Comparison of ENCODE assay signal across 7 mouse cellular contexts in genomic region chrX:11935337-11935736, GRCm38 (mm10).
A peak's percentile ranks its signal among the peaks of the same experiment; 100 is the strongest.
DNase-seq lines count a peak whose midpoint lies in the region; ATAC-seq and TF ChIP-seq lines count a peak whose summit lies in the region.

No protein-coding gene starts in this region.

- H3K9me3 ChIP-seq in lung, embryonic 16.5 days (ENCODE audit: control insufficient read depth, low read length) = no peaks in the 10 kb centered on the region
- no peaks in the 10 kb centered on the region for H3K9me3 ChIP-seq in intestine, embryonic 16.5 days (ENCODE audit: control insufficient read depth, low read length)

- no peaks in the 10 kb centered on the region for H3K36me3 ChIP-seq in lung, embryonic 16.5 days (ENCODE audit: control insufficient read depth, insufficient read depth, low read length)
- H3K36me3 ChIP-seq in intestine, embryonic 16.5 days (ENCODE audit: control insufficient read depth, insufficient read depth, low read length) = no peaks in the 10 kb centered on the region

- TF ChIP-seq POLR2A in cerebellum, adult 2 months (IDR thresholded peaks at IDR 0.05; ENCODE audit: borderline replicate concordance, insufficient read depth, low read length) = no peak

- no peaks in the 10 kb centered on the region for H3K27me3 ChIP-seq in cerebellum, adult 2 months (ENCODE audit: control insufficient read depth, insufficient read depth, low read length)
- H3K27me3 ChIP-seq in lung, embryonic 16.5 days (ENCODE audit: control insufficient read depth, insufficient read depth, low read depth, low read length) = no peaks in the 10 kb centered on the region; the same call in 1 of the 2 replicates
- no peaks in the 10 kb centered on the region for H3K27me3 ChIP-seq in intestine, embryonic 16.5 days (replicated peaks; ENCODE audit: control insufficient read depth, insufficient read depth, low read length)

- no peaks in the 10 kb centered on the region for H3K4me1 ChIP-seq in cerebellum, adult 2 months (ENCODE audit: control insufficient read depth, insufficient read depth, low read length)
- no peaks in the 10 kb centered on the region; the same call in 1 of the 2 replicates for H3K4me1 ChIP-seq in lung, embryonic 16.5 days (replicated peaks; ENCODE audit: control insufficient read depth, insufficient read depth, low read length)
- 0 out of 2 replicates have a peak, but pooled peaks cover 2% of the 10 kb centered on the region for H3K4me1 ChIP-seq in intestine, embryonic 16.5 days (ENCODE audit: control insufficient read depth, insufficient read depth, low read length)

- no peak overlapping the region for H3K4me2 ChIP-seq in lung, embryonic 16.5 days (ENCODE audit: low read depth, low read length)
- H3K4me2 ChIP-seq in intestine, embryonic 16.5 days (ENCODE audit: low read depth, low read length) = no peak overlapping the region

- H3K4me3 ChIP-seq in left cerebral cortex, adult 2 months = no peak overlapping the region
- H3K4me3 ChIP-seq in cerebellum, adult 2 months (replicated peaks; ENCODE audit: insufficient read depth, low read depth, low read length) = no peak overlapping the region
- H3K4me3 ChIP-seq in lung, embryonic 16.5 days (ENCODE audit: low read length) = no peak overlapping the region
- no peak overlapping the region for H3K4me3 ChIP-seq in intestine, embryonic 16.5 days (ENCODE audit: low read length)

- 14% methylated on average over 5 of the region's 5 CpGs for WGBS in cerebellum, adult 2 months
- WGBS in lung, embryonic 16.5 days = 35% methylated on average over 5 of the region's 5 CpGs
- 48% methylated on average over 5 of the region's 5 CpGs for WGBS in intestine, embryonic 16.5 days

- intact Hi-C loops in left cerebral cortex, adult 2 months (cut with DNase I) = no loop called here
- intact Hi-C loops in gastrocnemius, postnatal 36 days (cut with DNase I) = no loop called here

- TF ChIP-seq CTCF in left cerebral cortex, adult 2 months (IDR thresholded peaks at IDR 0.05) = no peak
- no peak for TF ChIP-seq CTCF in cerebellum, adult 2 months (IDR thresholded peaks at IDR 0.05; ENCODE audit: borderline replicate concordance, insufficient read depth, low read depth, low read length)

- DNase-seq in left cerebral cortex, adult 2 months (ENCODE audit: extremely low spot score in 1 of 2, low spot score in 2 of 2) = peak; percentile 15 to 24
- no peak for DNase-seq in left cerebral cortex, adult 8-10 months (ENCODE audit: low spot score in 2 of 2)
- peak; percentile 34 to 48 for DNase-seq in cerebellum, adult 2 months
- DNase-seq in gastrocnemius, postnatal 36 days = peak; percentile 45 to 48
- no peak for DNase-seq in embryo, embryonic 10 days (ENCODE audit: low spot score)

- ATAC-seq in lung, embryonic 16.5 days (ENCODE audit: low read depth) = peak; percentile 83
- ATAC-seq in intestine, embryonic 16.5 days = no peak

- no peak overlapping the region for H3K9ac ChIP-seq in lung, embryonic 16.5 days (ENCODE audit: low read length)
- H3K9ac ChIP-seq in intestine, embryonic 16.5 days (ENCODE audit: low read depth, low read length) = no peak overlapping the region

- no peak overlapping the region for H3K27ac ChIP-seq in left cerebral cortex, adult 2 months
- H3K27ac ChIP-seq in cerebellum, adult 2 months (ENCODE audit: insufficient read depth, low read length) = no peak overlapping the region
- H3K27ac ChIP-seq in lung, embryonic 16.5 days (ENCODE audit: low read length) = no peak overlapping the region
- H3K27ac ChIP-seq in intestine, embryonic 16.5 days (ENCODE audit: low read length) = no peak overlapping the region

Comparison
In these comparisons a context has a peak if more than half of its experiments do, and no peak if none do; other contexts are left out.
1. DNase-seq: peak in left cerebral cortex, adult 2 months (2 of 2), cerebellum, adult 2 months (2 of 2) and gastrocnemius, postnatal 36 days (2 of 2); none in left cerebral cortex, adult 8-10 months (0 of 2) and embryo, embryonic 10 days (single experiment).